Mouse (Mus musculus): Measurements from ENCODE around the gene Spsb4. TPM values are rescaled to one million over a fixed set of nuclear protein-coding genes. Genes with fewer than 3 reads are reported as not detected.
A peak's percentile ranks its signal among the peaks of the same experiment; 100 is the strongest.
"Not testable (repeated sequence)": the region's sequence is repeated elsewhere in the genome, so short reads cannot be mapped to it uniquely, and the experiment has no call there.

Gene Spsb4
- polyA plus RNA-seq, 1 experiment from 2014 or later: 14.5 TPM

GRCm38 (mm10) chr9:96938887-96939286 is 79.8 kb downstream of the Spsb4 start:
- no peak overlapping the region for H3K27ac ChIP-seq
- H3K4me1 ChIP-seq: no peaks in the 10 kb centered on the region
- 75% methylated on average over 5 of the region's 5 CpGs for WGBS
- H3K36me3 ChIP-seq: no peaks in the 10 kb centered on the region
- H3K4me2 ChIP-seq: no peak overlapping the region
- H3K4me3 ChIP-seq: no peak overlapping the region
- no peak overlapping the region for H3K9ac ChIP-seq
- H3K9me3 ChIP-seq: no peaks in the 10 kb centered on the region
- H3K27me3 ChIP-seq: no peaks in the 10 kb centered on the region; the same call in 1 of the 2 replicates
- no peak for ATAC-seq (ENCODE audit: borderline replicate concordance, extremely low read depth, low FRiP score, low TSS enrichment)

DNA sequence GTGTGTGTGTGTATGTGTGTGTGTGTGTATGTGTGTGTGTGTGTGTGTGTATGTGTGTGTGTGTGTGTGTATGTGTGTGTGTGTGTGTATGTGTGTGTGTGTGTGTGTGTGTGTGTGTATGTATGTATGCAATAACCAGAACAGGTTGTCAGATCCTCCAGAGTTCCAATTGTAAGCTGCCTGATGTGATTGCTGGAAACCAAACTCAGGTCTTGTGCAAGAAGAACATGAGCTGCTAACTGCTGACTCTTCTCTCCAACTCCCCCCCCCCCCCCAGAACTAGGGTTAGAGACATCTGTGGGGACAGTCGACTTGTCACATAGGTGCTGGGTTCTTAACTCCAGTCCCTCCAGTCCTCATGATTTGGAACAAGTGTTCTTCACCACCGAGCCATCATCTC is 82.2 kb downstream of the Spsb4 start:
- H3K9me3 ChIP-seq; H3K4me1 ChIP-seq; H3K4me3 ChIP-seq; H3K4me2 ChIP-seq; H3K27me3 ChIP-seq; ATAC-seq (ENCODE audit: borderline replicate concordance, extremely low read depth, low FRiP score, low TSS enrichment); H3K36me3 ChIP-seq; H3K9ac ChIP-seq; H3K27ac ChIP-seq: not testable (repeated sequence)
- WGBS: 84% methylated on average over 2 of the region's 2 CpGs

GRCm38 (mm10) chr9:96935556-96936300 is 82.9 kb downstream of the Spsb4 start:
- 43% methylated on average over 15 of the region's 15 CpGs for WGBS

GRCm38 (mm10) chr9:96934816-96935215 is 83.8 kb downstream of the Spsb4 start:
- H3K27me3 ChIP-seq: 0 out of 2 replicates have a peak, but pooled peaks cover 4% of the 10 kb centered on the region
- no peaks in the 10 kb centered on the region for H3K4me1 ChIP-seq
- H3K4me3 ChIP-seq: no peak overlapping the region
- no peaks in the 10 kb centered on the region for H3K9me3 ChIP-seq
- H3K27ac ChIP-seq: no peak overlapping the region
- WGBS: 64% methylated on average over 3 of the region's 3 CpGs
- no peaks in the 10 kb centered on the region for H3K36me3 ChIP-seq
- no peak overlapping the region for H3K4me2 ChIP-seq
- ATAC-seq (ENCODE audit: borderline replicate concordance, extremely low read depth, low FRiP score, low TSS enrichment): no peak
- H3K9ac ChIP-seq: no peak overlapping the region

More at GRCm38 (mm10) chr9:96935556-96936300, 82.9 kb downstream of the Spsb4 start:
- Histone ChIP-seq H3K4me1 (no peaks in the 10 kb centered on the region), H3K9me3 (no peaks in the 10 kb centered on the region), H3K27ac (no peak overlapping the region), H3K9ac (no peak overlapping the region), H3K36me3 (no peaks in the 10 kb centered on the region), H3K27me3 (0 out of 2 replicates have a peak, but pooled peaks cover 4% of the 10 kb centered on the region), H3K4me2 (no peak overlapping the region), H3K4me3 (no peak overlapping the region)
- no peak for ATAC-seq (ENCODE audit: borderline replicate concordance, extremely low read depth, low FRiP score, low TSS enrichment)

GRCm38 (mm10) chr9:96932751-96933150 is 85.9 kb downstream of the Spsb4 start:
- no peak for ATAC-seq (ENCODE audit: borderline replicate concordance, extremely low read depth, low FRiP score, low TSS enrichment)
- Histone ChIP-seq H3K36me3 (no peaks in the 10 kb centered on the region), H3K4me3 (no peak overlapping the region), H3K27ac (no peak overlapping the region), H3K4me1 (no peaks in the 10 kb centered on the region), H3K4me2 (no peak overlapping the region), H3K27me3 (peaks cover 4% of the 10 kb centered on the region; the same call in 1 of the 2 replicates), H3K9me3 (no peaks in the 10 kb centered on the region), H3K9ac (no peak overlapping the region)
- 86% methylated on average over 8 of the region's 8 CpGs for WGBS

- WGBS: 54% methylated on average over 17 of the region's 17 CpGs
- no peak overlapping the region for H3K27ac ChIP-seq
- ATAC-seq (ENCODE audit: borderline replicate concordance, extremely low read depth, low FRiP score, low TSS enrichment): no peak
These were observed 94.9 kb downstream of the Spsb4 start for GRCm38 (mm10) chr9:96923577-96924316.

DNA sequence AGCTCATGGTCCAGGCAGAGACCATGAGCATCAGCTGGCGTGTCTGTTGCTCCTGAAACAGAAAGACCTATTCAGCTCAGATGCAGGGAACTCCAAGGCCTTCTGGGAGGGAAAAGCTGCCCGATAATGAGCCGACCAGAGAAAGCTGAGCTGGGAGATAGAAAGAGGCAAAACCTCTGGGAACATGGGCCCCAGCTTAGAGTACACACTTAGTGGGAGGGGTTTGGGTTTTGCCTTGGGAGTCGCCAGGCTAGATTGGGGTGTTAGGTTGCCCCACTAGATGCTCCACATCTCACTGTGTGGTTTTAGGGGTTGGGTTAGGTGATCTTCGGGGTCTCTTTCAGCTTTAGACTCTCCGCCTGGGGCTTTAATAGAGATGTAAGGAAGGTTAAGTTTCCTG is 95.5 kb downstream of the Spsb4 start:
- Histone ChIP-seq H3K4me2 (no peak overlapping the region), H3K27ac (no peak overlapping the region), H3K4me3 (no peak overlapping the region)

More at GRCm38 (mm10) chr9:96923577-96924316, 94.9 kb downstream of the Spsb4 start:
- no peak overlapping the region for H3K4me3 ChIP-seq
- H3K9me3 ChIP-seq: no peaks in the 10 kb centered on the region
- no peaks in the 10 kb centered on the region for H3K36me3 ChIP-seq
- H3K4me1 ChIP-seq: no peaks in the 10 kb centered on the region
- H3K4me2 ChIP-seq: no peak overlapping the region
- H3K9ac ChIP-seq: no peak overlapping the region
- H3K27me3 ChIP-seq: no peaks in the 10 kb centered on the region; the same call in 1 of the 2 replicates

DNA sequence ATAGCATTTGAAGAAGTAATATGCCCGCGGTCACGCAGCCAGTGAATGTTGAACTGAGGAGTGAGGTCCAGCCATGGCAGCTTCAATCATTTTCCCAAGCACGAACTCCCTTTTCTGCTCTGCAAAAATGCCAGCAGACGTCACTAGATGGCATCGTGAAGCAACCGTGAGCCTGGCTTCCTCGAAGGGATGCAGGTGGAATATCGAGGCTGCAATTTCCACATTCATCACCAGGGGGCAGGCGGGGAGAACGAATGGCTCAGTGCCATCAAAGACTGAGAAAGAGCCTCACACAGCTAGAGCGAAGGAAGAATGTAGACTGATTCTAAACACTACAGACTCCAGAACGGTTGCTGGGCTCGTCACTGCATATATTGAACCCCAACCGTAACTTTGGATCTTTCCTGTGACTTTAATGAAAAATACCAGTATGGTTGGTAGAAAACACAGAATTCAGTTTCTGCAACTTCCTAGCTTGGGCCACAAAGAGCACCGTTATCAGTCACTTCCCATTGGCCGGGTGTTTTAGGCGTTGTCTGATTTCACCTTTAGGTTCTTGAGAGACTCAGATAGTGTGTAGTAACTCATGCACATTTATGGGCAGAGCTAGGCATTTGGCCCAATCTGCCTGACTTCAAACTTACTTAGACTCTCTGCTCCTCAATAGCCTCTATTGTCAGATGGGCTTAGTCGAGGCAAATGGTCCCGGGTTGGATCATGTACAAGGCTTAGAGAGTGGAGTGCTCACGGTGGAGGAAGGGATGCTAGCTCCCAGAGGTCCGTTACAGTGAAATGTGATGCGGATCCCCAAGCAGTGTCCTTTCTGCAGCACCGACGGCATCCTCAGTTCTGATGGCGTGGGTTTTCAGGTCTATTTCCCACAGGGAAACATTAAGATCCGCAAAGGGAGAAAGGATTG is 101.8 kb downstream of the Spsb4 start:
- no peaks in the 10 kb centered on the region for H3K9me3 ChIP-seq
- H3K4me3 ChIP-seq: no peak overlapping the region
- H3K27me3 ChIP-seq: no peaks in the 10 kb centered on the region; the same call in 1 of the 2 replicates
- no peaks in the 10 kb centered on the region for H3K36me3 ChIP-seq
- no peak overlapping the region for H3K9ac ChIP-seq
- ATAC-seq (ENCODE audit: borderline replicate concordance, extremely low read depth, low FRiP score, low TSS enrichment): peak; percentile 70; the same call in 1 of the 2 replicates
- no peak overlapping the region for H3K27ac ChIP-seq
- 36% methylated on average over 27 of the region's 27 CpGs for WGBS
- no peaks in the 10 kb centered on the region for H3K4me1 ChIP-seq
- H3K4me2 ChIP-seq: no peak overlapping the region

More for the DNA sequence above, 95.5 kb downstream of the Spsb4 start:
- ATAC-seq (ENCODE audit: borderline replicate concordance, extremely low read depth, low FRiP score, low TSS enrichment): no peak
- no peaks in the 10 kb centered on the region for H3K36me3 ChIP-seq
- H3K9me3 ChIP-seq: no peaks in the 10 kb centered on the region
- H3K9ac ChIP-seq: no peak overlapping the region
- no peaks in the 10 kb centered on the region for H3K4me1 ChIP-seq
- no peaks in the 10 kb centered on the region; the same call in 1 of the 2 replicates for H3K27me3 ChIP-seq
- WGBS: 73% methylated on average over 6 of the region's 6 CpGs

DNA sequence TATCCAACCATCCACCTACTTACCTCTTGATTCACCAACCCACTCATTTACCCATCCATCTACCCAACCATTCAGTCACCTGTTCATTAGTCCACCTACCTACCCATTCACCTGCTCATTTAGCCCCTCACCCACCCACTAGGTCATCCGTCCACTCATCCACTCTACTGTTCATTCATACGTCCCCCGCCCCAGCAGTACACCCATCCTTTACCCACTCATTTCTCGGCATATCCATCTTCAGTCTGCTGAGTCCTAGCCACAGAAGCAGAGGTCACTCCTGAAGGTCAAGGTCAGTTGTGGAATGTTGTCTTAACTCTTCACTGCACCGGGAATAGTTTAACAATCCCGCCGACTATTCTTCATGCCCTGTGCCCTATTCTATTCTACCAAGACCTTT is 102.6 kb downstream of the Spsb4 start:
- Histone ChIP-seq H3K4me3 (no peak overlapping the region), H3K4me2 (no peak overlapping the region), H3K4me1 (no peaks in the 10 kb centered on the region), H3K27me3 (no peaks in the 10 kb centered on the region; the same call in 1 of the 2 replicates), H3K36me3 (no peaks in the 10 kb centered on the region), H3K9ac (no peak overlapping the region), H3K9me3 (no peaks in the 10 kb centered on the region), H3K27ac (no peak overlapping the region)
- WGBS: 25% methylated on average over 7 of the region's 7 CpGs
- ATAC-seq (ENCODE audit: borderline replicate concordance, extremely low read depth, low FRiP score, low TSS enrichment): no peak

- H3K9ac ChIP-seq: no peak overlapping the region
- H3K27ac ChIP-seq: no peak overlapping the region
- WGBS: 78% methylated on average over 6 of the region's 6 CpGs
- H3K4me2 ChIP-seq: no peak overlapping the region
- H3K36me3 ChIP-seq: no peaks in the 10 kb centered on the region
- no peaks in the 10 kb centered on the region; the same call in 1 of the 2 replicates for H3K27me3 ChIP-seq
- H3K4me3 ChIP-seq: no peak overlapping the region
- H3K4me1 ChIP-seq: no peaks in the 10 kb centered on the region
- H3K9me3 ChIP-seq: no peaks in the 10 kb centered on the region
- ATAC-seq (ENCODE audit: borderline replicate concordance, extremely low read depth, low FRiP score, low TSS enrichment): no peak
These were observed 103.8 kb downstream of the Spsb4 start for GRCm38 (mm10) chr9:96914851-96915250.

- WGBS: 83% methylated on average over 3 of the region's 3 CpGs
- no peaks in the 10 kb centered on the region for H3K4me1 ChIP-seq
These were observed 104.6 kb downstream of the Spsb4 start for GRCm38 (mm10) chr9:96914005-96914404.

More at GRCm38 (mm10) chr9:96914005-96914404, 104.6 kb downstream of the Spsb4 start:
- no peaks in the 10 kb centered on the region; the same call in 1 of the 2 replicates for H3K27me3 ChIP-seq
- no peak overlapping the region for H3K27ac ChIP-seq
- no peak overlapping the region for H3K9ac ChIP-seq
- no peak for ATAC-seq (ENCODE audit: borderline replicate concordance, extremely low read depth, low FRiP score, low TSS enrichment)
- no peaks in the 10 kb centered on the region for H3K36me3 ChIP-seq
- H3K4me2 ChIP-seq: no peak overlapping the region
- no peak overlapping the region for H3K4me3 ChIP-seq
- no peaks in the 10 kb centered on the region for H3K9me3 ChIP-seq
